Mouse (Mus musculus) kidney, postnatal 36 days (tissue): ENCODE results near the gene Zdhhc20.
"Not testable (repeated sequence)": the region's sequence is repeated elsewhere in the genome, so short reads cannot be mapped to it uniquely, and the experiment has no call there.

ENCODE experiments used
- DNase-seq, 2 experiments: peaks; one replicate each; pipeline ENCODE4 v3.0.0; 2021 to 2022; ENCODE audit warnings: mixed read lengths in 2 of 2

Zdhhc20 gene

GRCm38 (mm10) chr14:57889541-57890010 lies 500 bp downstream of the Zdhhc20 start:
- DNase-seq, result no peak

GRCm38 (mm10) chr14:57887171-57887570 lies 2.9 kb downstream of the Zdhhc20 start:
- DNase-seq, result peak; percentile 16 to 37

GRCm38 (mm10) chr14:57886032-57886431 lies 4.0 kb downstream of the Zdhhc20 start:
- no peak for DNase-seq

- DNase-seq, result peak in 1 of 2 experiments; percentile 17
Observed at GRCm38 (mm10) chr14:57883341-57883740, 6.7 kb downstream of the Zdhhc20 start.

GRCm38 (mm10) chr14:57882720-57883119 lies 7.4 kb downstream of the Zdhhc20 start:
- no peak for DNase-seq

GRCm38 (mm10) chr14:57881793-57882192 lies 8.3 kb downstream of the Zdhhc20 start:
- DNase-seq, result peak; percentile 76 to 78

DNA sequence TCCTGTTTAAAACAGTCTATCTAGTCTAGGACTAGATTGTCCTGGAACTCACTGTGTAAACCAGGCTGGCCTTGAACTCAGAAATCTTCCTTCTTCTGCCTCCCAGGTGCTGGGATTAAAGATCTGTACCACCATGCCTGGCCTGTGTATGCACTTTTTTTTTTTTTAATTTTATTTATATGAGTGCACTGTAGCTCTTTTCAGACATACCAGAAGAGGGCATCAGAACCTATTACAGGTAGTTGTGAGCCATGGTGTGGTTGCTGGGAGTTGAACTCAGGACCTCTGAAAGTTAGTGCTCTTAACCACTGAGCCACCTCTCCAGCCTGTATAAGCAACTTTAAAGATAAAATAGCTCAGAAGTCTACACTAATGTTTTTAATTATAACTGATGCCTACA lies 9.0 kb downstream of the Zdhhc20 start:
- DNase-seq, result no peak

- no peak for DNase-seq
Observed at GRCm38 (mm10) chr14:57877921-57878320, 12.2 kb downstream of the Zdhhc20 start.

DNA sequence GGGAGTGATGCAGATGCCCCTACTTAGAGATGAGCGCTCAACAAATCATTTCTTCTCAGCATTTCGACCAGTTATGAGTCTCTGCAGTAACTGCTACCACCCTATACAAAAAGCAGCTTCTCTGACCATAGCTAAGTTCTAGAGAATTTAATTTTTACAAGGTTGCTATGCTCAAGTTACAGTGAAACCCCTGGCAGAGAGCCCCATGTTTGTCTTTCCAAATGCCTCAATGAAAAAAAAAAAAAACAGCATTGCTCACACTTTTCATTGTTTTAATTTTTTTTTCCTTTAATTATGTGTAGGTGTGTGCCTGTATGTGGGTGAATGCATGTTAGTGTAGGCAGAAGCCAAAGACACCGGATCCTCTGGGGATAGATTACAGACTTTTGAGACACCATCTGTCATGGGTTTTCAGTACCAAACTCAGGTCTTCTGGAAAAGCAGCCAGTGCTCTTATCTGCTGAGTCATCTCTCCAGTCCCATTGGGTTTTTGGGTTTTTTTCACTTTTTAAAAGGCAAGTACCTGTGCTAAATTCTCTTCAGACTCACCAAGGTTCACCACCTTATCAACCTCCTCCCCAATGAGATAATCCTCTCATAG lies 23.3 kb downstream of the Zdhhc20 start:
- no peak for DNase-seq

- no peak for DNase-seq
Observed at GRCm38 (mm10) chr14:57865256-57865655, 24.8 kb downstream of the Zdhhc20 start.

- DNase-seq, result peak; percentile 14 to 16
Observed at GRCm38 (mm10) chr14:57863129-57863528, 26.9 kb downstream of the Zdhhc20 start.

DNA sequence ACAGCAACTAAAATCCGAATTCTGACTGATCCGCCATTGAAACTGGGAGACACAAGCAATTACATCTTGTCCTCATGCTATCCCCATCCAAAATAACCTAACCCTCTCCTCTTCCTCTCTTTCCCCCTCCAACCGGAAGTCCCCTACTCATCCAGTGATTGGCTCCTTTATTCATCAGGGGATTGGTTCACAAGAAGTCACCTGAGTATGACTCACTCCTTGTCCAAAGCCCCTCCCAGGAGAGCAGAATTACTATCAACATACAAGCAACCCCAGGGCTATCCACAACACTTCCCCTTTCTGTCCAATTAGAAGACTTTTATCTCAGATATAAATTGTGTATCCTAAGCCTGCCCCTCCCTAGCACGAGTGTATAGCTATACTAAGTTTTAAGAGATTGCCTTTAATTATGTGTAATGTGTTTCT lies 28.1 kb downstream of the Zdhhc20 start:
- DNase-seq, result no peak

DNA sequence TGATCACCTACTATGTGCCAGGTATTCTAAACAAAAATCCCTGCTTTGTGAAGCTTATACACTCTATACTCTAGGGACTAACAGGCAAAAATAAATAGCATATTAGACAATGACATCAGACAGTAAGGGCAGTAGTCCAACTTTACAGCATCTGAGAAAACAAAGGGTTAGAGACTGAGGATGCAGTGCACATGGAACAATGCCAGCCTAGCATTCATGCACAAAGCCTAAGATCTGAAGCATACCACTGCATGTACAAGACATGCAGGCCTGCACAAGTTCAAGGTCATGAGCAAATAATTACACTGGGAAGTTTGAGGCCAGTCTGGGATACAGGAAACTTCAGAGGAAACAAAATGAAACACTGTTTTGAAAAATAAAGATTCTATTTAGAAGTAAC lies 30.6 kb downstream of the Zdhhc20 start:
- peak; percentile 11 to 15 for DNase-seq

- DNase-seq, result no peak
Observed at GRCm38 (mm10) chr14:57858601-57859000, 31.5 kb downstream of the Zdhhc20 start.

GRCm38 (mm10) chr14:57856037-57856436 lies 34.0 kb downstream of the Zdhhc20 start:
- not testable (repeated sequence) for DNase-seq

- no peak for DNase-seq
Observed at GRCm38 (mm10) chr14:57852961-57853360, 37.1 kb downstream of the Zdhhc20 start.

- no peak for DNase-seq
Observed at GRCm38 (mm10) chr14:57850330-57850729, 39.7 kb downstream of the Zdhhc20 start.

GRCm38 (mm10) chr14:57848646-57849045 lies 41.4 kb downstream of the Zdhhc20 start:
- DNase-seq, result no peak

- not testable (repeated sequence) for DNase-seq
Observed at GRCm38 (mm10) chr14:57848061-57848460, 42.0 kb downstream of the Zdhhc20 start.

- DNase-seq, result no peak
Observed at GRCm38 (mm10) chr14:57844535-57844934, 45.5 kb downstream of the Zdhhc20 start.

DNA sequence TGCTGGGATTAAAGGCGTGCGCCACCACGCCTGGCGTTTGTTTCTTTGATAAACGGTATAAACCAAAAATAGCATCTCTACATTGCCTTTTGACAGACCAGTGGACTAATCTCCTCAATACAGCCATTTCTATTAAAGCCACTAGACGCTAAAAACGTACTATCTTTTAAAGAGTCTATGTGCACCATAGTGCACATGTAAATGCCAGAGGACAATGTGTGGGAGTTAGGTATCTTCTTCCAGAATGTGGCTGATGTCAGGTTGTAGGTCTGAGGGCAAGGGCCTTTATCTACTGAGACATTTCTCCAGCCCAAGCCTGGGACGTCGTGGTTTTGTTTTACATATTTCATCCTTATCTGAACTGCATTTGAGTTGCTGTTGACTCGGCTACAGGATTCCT lies 54.9 kb downstream of the Zdhhc20 start:
- no peak for DNase-seq

DNA sequence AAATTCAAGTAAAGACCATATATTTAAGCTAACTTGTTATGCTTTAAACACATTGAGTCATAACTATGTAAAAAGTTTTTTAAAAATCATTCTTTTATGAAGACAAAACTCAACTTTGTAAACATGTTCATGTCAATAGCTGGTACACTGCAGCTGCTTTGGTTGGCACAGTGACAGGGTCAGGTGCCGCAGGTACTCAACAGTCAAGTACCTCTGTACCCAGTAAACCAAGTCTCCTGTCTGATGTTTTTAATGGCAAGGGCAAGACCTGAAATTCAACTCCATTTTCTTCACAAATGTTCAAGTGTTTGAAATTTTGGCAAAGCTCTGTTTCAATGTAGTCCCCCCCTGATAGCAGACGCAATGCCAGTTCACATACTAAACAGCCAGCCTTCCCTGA lies 56.5 kb downstream of the Zdhhc20 start:
- DNase-seq, result peak in 1 of 2 experiments; percentile 9

- no peak for DNase-seq
Observed at GRCm38 (mm10) chr14:57827284-57827683, 62.8 kb downstream of the Zdhhc20 start.

DNA sequence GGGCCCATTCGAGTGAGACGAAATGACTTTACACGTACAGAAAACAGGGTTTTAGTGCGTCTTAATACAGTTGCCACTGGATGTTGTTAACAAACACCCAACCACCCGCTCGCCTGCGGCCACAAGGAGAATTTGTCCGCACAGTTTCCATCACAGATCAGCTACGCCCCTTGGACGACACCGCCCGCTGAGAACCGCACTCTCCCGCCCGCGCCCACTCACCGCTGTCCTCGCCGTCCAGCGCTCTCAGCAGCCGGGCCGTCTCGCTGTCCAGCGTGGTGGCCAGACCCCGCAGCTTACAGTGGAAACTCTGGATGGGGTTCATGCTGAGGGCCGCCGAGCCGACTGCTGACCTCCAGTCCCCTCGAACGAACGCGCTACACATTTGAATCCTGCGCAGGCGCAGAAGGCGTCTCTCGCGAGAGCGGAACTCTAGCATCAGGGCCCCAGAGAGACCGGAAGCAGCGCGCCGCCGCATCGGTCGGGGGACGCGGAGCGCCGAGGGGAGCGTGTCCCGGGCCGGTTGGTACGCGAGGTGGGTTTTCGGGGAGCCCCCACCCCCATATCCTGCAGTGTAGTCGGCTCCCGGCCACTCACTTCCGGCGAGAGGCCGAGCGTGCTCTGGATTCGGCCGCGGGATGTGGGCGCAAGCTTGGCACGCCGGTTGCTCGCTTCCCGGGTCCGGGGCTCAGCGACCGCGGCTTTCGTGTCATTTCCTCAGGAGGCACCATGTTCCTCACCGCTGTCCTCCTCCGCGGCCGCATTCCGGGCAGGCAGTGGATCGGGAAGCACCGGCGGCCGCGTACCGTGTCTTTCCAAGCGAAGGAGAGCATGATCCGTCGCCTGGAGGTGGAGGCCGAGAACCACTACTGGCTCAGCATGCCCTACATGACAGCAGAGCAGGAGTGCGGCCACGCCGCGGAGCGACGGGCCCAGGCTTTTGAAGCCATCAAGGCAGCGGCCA lies 64.0 kb downstream of the Zdhhc20 start, which contains the start of the genes Ska3 and Mrpl57:
TSS of gene Ska3 (minus strand) at position 398 of the 964 bp plus-strand sequence.
TSS of gene Mrpl57 (plus strand) at position 447 of the 964 bp plus-strand sequence.
- peak; percentile 93 to 96 for DNase-seq
